17 mouse cellular contexts compared by ENCODE assay signal in the genomic region with DNA sequence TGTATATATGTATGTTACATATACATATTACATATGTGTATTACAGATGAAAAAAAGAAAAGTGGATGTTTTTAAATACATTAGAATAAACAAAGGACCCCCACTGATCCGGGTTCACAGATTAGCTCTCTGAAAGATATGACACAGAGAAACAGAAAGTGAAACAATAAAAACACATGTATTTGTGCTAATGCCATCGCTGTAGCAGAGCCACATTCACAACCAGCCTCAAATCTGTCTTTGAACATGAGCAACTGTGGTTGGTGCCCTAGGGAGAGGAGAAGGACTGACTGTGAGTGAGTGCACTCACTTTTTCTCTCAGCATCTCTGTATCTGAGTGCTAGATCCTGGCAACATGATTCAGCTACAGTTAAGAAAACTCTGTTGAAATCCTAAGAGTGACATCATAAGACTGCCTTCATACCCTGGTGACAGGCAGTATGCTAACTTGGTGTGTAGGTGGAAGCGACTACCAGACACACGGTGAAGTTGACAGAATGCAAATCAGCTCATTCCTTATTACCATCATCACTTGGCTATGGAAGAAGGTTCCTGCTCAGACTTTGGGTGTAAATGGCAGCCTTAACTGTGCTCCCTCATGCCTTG.
DNase-seq lines count a peak whose midpoint lies in the region; ATAC-seq and TF ChIP-seq lines count a peak whose summit lies in the region.
"Had no signal": no experiment of that assay in that cellular context is flagged by ENCODE, and none has a peak within 500 bp of the region (broad histone marks: within the 10 kb centered on the region; RNA-seq: fewer than 3 reads in every experiment).

No protein-coding gene starts in this region.

- no peak overlapping the region for H3ac ChIP-seq in myocyte (ENCODE audit: control insufficient read depth, insufficient read length)

- no peaks in the 10 kb centered on the region for H3K36me3 ChIP-seq in myocyte (ENCODE audit: control insufficient read depth, insufficient read depth)
- H3K36me3 ChIP-seq: hindbrain, embryonic 10.5 days; limb, embryonic 15.5 days; neural tube, embryonic 13.5 days had no signal

- H3K4me2 ChIP-seq in myocyte (ENCODE audit: low read depth) = peak overlapping the region; percentile 55
- H3K4me2 ChIP-seq: forebrain, embryonic 13.5 days; limb, embryonic 15.5 days; neural tube, embryonic 13.5 days had no signal

- peak; percentile 23 for DNase-seq in heart, adult 11 months
- DNase-seq in heart, postnatal 14 days = no peak
- peak; percentile 13 for DNase-seq in NIH3T3 (ENCODE audit: low read depth)
- no peak for DNase-seq in lung, adult 18-20 months
- DNase-seq in frontal cortex, postnatal 14 days (ENCODE audit: low spot score in 2 of 2) = no peak
- DNase-seq in ovary, postnatal 36 days (ENCODE audit: low spot score) = no peak
- DNase-seq: heart, adult 18-20 months; kidney, postnatal 4 days; liver, postnatal 0 days; right cerebral cortex, postnatal 4 days had no signal

- intact Hi-C loops in heart, postnatal 14 days (cut with DNase I) = no loop called here

- ATAC-seq in granulocyte monocyte progenitor cell, adult 5-6 weeks (replicated peaks; ENCODE audit: poor library complexity, severe bottlenecking) = peak; percentile 88
- ATAC-seq: forebrain, embryonic 13.5 days; liver, postnatal 0 days; midbrain, embryonic 16.5 days had no signal

- TF ChIP-seq POLR2A in myocyte (IDR thresholded peaks at IDR 0.05; ENCODE audit: insufficient read length, low read depth) = no peak

- H3K79me2 ChIP-seq in myocyte (ENCODE audit: control insufficient read depth, insufficient read depth) = no peaks in the 10 kb centered on the region

- H3K27me3 ChIP-seq in myocyte (ENCODE audit: control insufficient read depth, insufficient read depth, insufficient read length) = no peaks in the 10 kb centered on the region
- H3K27me3 ChIP-seq: forebrain, embryonic 13.5 days; limb, embryonic 15.5 days; neural tube, embryonic 13.5 days had no signal

- H3K4me3 ChIP-seq in myocyte = no peak overlapping the region
- H3K4me3 ChIP-seq: forebrain, embryonic 13.5 days; hindbrain, embryonic 10.5 days; limb, embryonic 15.5 days; neural tube, embryonic 13.5 days had no signal

TF ChIP-seq in myocyte, 11 proteins besides CTCF, POLR2A, EP300 and RAD21:
- TF ChIP-seq USF1 (IDR thresholded peaks at IDR 0.05; ENCODE audit: low read depth) (no peak), TCF12 (IDR thresholded peaks at IDR 0.05; ENCODE audit: insufficient read depth, poor library complexity, severe bottlenecking) (no peak), E2F4 (IDR thresholded peaks at IDR 0.05; ENCODE audit: insufficient read depth) (no peak), POLR2AphosphoS2 (IDR thresholded peaks at IDR 0.05; ENCODE audit: insufficient read length, low read depth) (no peak), SRF (IDR thresholded peaks at IDR 0.05; ENCODE audit: control insufficient read depth, insufficient read length, low read depth) (no peak), MAX (IDR thresholded peaks at IDR 0.05; ENCODE audit: low read depth) (no peak), REST (IDR thresholded peaks at IDR 0.05; ENCODE audit: insufficient read depth, insufficient read length) (no peak), MYOD1 (IDR thresholded peaks at IDR 0.05; ENCODE audit: control insufficient read depth in 1 of 3, insufficient read length in 2 of 3, low read depth in 2 of 3) (no peak), CEBPB (IDR thresholded peaks at IDR 0.05; ENCODE audit: insufficient read depth, poor library complexity, severe bottlenecking) (no peak), MYOG (IDR thresholded peaks at IDR 0.05; ENCODE audit: control insufficient read depth in 1 of 3, insufficient read depth in 1 of 3, insufficient read length in 2 of 3, low read depth in 2 of 3) (no peak)

Comparison
In these comparisons a context has a peak if more than half of its experiments do, and no peak if none do; other contexts are left out.
1. DNase-seq: peak in heart, adult 11 months (single experiment) and NIH3T3 (single experiment); none in heart, postnatal 14 days (0 of 2), lung, adult 18-20 months (0 of 2), frontal cortex, postnatal 14 days (0 of 2) and ovary, postnatal 36 days (single experiment).